Mouse (Mus musculus) heart, embryonic 14.5 days (tissue): ENCODE data around the gene Ksr1. TPM values are rescaled to one million over a fixed set of nuclear protein-coding genes. Genes with fewer than 3 reads are reported as not detected.
A peak's percentile ranks its signal among the peaks of the same experiment; 100 is the strongest.

Source experiments
- ATAC-seq: fragments of 200-750 bp; cut with Nextera tagmentation; 2 replicates; pipeline ENCODE4 v1.8.0; 2017; ENCODE audit warnings: low read depth, moderate TSS enrichment; ENCODE audit not compliant: insufficient number of reproducible peaks, insufficient read depth, low FRiP score
- H3K27ac ChIP-seq, 2 experiments: fragments of 200-500 bp in 1 of 2; fragments of 300-500 bp in 1 of 2; sonication (generic) in 1 of 2; replicated peaks in 1 of 2; 2 replicates each; pipeline ENCODE4 v1.5.1; 2012 to 2014; ENCODE audit warnings: low read depth in 2 of 2, low read length in 2 of 2, control low read depth in 1 of 2, mild to moderate bottlenecking in 1 of 2, mixed read lengths in 1 of 2; ENCODE audit not compliant: control insufficient read depth in 1 of 2, insufficient read depth in 1 of 2
- H3K27me3 ChIP-seq: fragments of 300-500 bp; sonication (generic); 2 replicates; pipeline ENCODE4 v1.6.1; 2014; ENCODE audit warnings: mild to moderate bottlenecking, low read length, control low read depth; ENCODE audit not compliant: control insufficient read depth, insufficient read depth
- H3K36me3 ChIP-seq: fragments of 300-500 bp; sonication (generic); 2 replicates; pipeline ENCODE4 v1.6.1; 2014; ENCODE audit warnings: mild to moderate bottlenecking, control low read depth, low read length, mixed read lengths; ENCODE audit not compliant: control insufficient read depth, insufficient read depth
- H3K4me1 ChIP-seq, 2 experiments: fragments of 200-500 bp in 1 of 2; fragments of 300-500 bp in 1 of 2; sonication (generic) in 1 of 2; 2 replicates each; pipeline ENCODE4 v1.6.1; 2012 to 2014; ENCODE audit warnings: low read length in 2 of 2, control low read depth in 1 of 2, mixed read lengths in 1 of 2; ENCODE audit not compliant: control insufficient read depth in 2 of 2, insufficient read depth in 2 of 2
- H3K4me2 ChIP-seq: fragments of 300-500 bp; sonication (generic); 2 replicates; pipeline ENCODE4 v1.6.1; 2014; ENCODE audit warnings: mild to moderate bottlenecking, low read length
- H3K4me3 ChIP-seq, 2 experiments: fragments of 200-500 bp in 1 of 2; fragments of 300-500 bp in 1 of 2; sonication (generic) in 1 of 2; 2 replicates each; pipeline ENCODE4 v1.5.1; 2012 to 2014; ENCODE audit warnings: low read length in 2 of 2, mild to moderate bottlenecking in 2 of 2, control low read depth in 1 of 2, low read depth in 1 of 2, moderate library complexity in 1 of 2; ENCODE audit not compliant: control insufficient read depth in 1 of 2, insufficient read depth in 1 of 2
- H3K9ac ChIP-seq: fragments of 300-500 bp; sonication (generic); 2 replicates; pipeline ENCODE4 v1.6.1; 2014; ENCODE audit warnings: mild to moderate bottlenecking, low read length
- H3K9me3 ChIP-seq: fragments of 300-500 bp; sonication (generic); 2 replicates; pipeline ENCODE4 v1.6.1; 2016; ENCODE audit warnings: low read length, control low read depth; ENCODE audit not compliant: control insufficient read depth
- WGBS: fragments of 180-500 bp; shearing (Covaris S2); extraction: QIAGEN DNeasy Blood & Tissue Kit; methylation state at CpG from one replicate; pipeline ENCODE4 v1.1.7; 2014; 5-methylcytosine and 5-hydroxymethylcytosine counted together
- polyA plus RNA-seq: library from polyadenylated mRNA; unstranded; fragments of >200 nt; fragmentation: Nextera tagmentation; extraction: Ambion mirVana; gene quantifications from 2 replicates; pipeline ENCODE4 v1.2.1, GENCODE M21; 2014

Gene Ksr1
- polyA plus RNA-seq, 1 experiment from 2014 or later, result 5.8 TPM

DNA sequence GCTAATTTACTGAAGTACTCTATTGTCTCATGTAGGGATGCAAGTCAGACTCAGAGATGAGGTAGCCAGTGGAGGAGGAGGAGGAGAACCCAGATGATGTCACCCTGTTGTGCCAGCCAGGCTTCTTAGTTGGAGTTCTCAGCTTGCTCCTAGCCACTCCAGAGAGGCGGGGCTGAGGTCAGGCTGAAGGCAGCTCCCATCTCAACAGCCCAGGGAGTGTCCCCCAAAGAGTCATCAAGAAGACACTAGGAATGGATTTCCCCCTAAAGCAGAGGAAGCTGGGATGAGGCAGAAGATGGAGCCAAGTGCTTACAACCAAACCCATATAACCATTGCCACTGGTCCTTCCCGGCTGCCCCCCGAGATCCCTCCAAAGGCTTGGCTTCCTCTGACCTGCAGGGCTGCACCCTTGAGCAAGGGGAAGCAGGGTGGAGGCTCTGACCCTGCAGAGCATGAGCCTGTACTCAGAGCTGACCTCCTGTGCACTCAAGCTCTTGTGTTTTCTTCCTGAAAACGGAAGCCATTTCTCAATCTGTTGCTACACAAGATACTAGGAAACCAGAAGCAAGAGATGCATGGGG is 58.4 kb downstream of the Ksr1 start:
- no peak overlapping the region for H3K4me2 ChIP-seq
- H3K36me3 ChIP-seq, result no peaks in the 10 kb centered on the region
- H3K4me1 ChIP-seq, result peaks cover 45 to 56% of the 10 kb centered on the region in 2 experiments
- no peaks in the 10 kb centered on the region for H3K27me3 ChIP-seq
- no peak overlapping the region for H3K9ac ChIP-seq
- no peak for ATAC-seq
- 84% methylated on average over 4 of the region's 4 CpGs for WGBS
- no peak overlapping the region for H3K27ac ChIP-seq
- H3K4me3 ChIP-seq, result no peak overlapping the region
- no peaks in the 10 kb centered on the region for H3K9me3 ChIP-seq

GRCm38 (mm10) chr11:79086787-79087186 is 59.4 kb downstream of the Ksr1 start:
- 91% methylated on average over 12 of the region's 12 CpGs for WGBS
- Histone ChIP-seq H3K27me3 (no peaks in the 10 kb centered on the region), H3K36me3 (no peaks in the 10 kb centered on the region), H3K4me3 (no peak overlapping the region), H3K9me3 (no peaks in the 10 kb centered on the region), H3K27ac (no peak overlapping the region), H3K9ac (no peak overlapping the region), H3K4me2 (no peak overlapping the region), H3K4me1 (peaks cover 49 to 59% of the 10 kb centered on the region in 2 experiments)
- ATAC-seq, result no peak

DNA sequence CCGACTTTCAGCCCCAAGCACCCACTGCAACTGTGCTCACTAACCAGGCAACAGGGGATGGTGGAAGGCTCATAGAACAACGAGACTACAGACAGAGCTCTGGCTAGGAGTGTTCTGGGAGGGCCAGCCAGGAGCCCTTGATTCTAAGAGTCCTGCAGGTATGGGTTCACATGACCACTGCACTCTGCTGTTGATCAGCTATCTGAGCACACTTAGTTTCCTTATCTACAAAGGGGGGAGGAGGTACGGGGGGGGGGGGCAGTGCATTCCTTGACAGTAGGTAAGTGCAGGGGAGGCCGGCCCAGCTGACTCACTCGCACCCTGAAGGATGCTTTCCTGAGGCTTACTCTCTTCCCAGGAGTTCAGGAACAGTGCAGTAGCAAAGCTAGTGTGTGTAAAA is 61.1 kb downstream of the Ksr1 start:
- no peak for ATAC-seq
- Histone ChIP-seq H3K9ac (no peak overlapping the region), H3K4me3 (no peak overlapping the region), H3K9me3 (no peaks in the 10 kb centered on the region), H3K4me1 (peaks cover 66 to 76% of the 10 kb centered on the region in 2 experiments), H3K27me3 (no peaks in the 10 kb centered on the region), H3K4me2 (no peak overlapping the region), H3K36me3 (no peaks in the 10 kb centered on the region), H3K27ac (peak overlapping the region; percentile 26 to 30; a peak in 2 of 4 replicates)
- 19% methylated on average over 5 of the region's 5 CpGs for WGBS

DNA sequence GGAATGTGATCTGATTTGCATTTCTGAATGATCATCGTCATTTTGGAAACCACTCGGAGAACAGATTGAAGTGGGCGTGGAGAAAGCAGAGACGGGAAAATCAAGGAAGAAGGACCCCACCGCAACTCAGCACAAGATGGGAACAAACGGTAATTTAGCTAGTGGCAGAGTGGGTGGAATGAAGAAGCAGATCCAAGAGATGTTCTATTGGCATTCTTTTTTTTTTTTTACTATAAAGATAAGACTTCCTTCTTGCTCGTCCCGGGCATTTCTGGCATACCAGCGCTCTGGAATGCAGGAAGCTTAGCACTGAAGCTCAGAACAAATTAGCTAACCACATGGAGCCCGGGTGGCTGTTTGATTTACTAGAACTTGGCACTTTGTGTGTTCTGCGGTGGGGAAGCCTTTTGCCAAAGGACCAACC is 63.2 kb downstream of the Ksr1 start:
- Histone ChIP-seq H3K4me1 (peaks cover 56 to 75% of the 10 kb centered on the region in 2 experiments), H3K9ac (peak overlapping the region; percentile 54), H3K4me2 (peak overlapping the region; percentile 28), H3K9me3 (no peaks in the 10 kb centered on the region), H3K36me3 (no peaks in the 10 kb centered on the region), H3K27ac (peak overlapping the region; percentile 63 to 78), H3K27me3 (no peaks in the 10 kb centered on the region), H3K4me3 (no peak overlapping the region)
- 24% methylated on average over 11 of the region's 11 CpGs for WGBS
- ATAC-seq, result no peak

GRCm38 (mm10) chr11:79080965-79081891 is 65.0 kb downstream of the Ksr1 start:
- Histone ChIP-seq H3K27ac (0 out of 4 replicates have a peak overlapping the region, but pooled peaks of 1 of the 2 experiments have one; percentile 64), H3K9ac (no peak overlapping the region), H3K4me3 (no peak overlapping the region), H3K27me3 (no peaks in the 10 kb centered on the region), H3K36me3 (no peaks in the 10 kb centered on the region), H3K9me3 (no peaks in the 10 kb centered on the region), H3K4me2 (no peak overlapping the region), H3K4me1 (peaks cover 54 to 74% of the 10 kb centered on the region in 2 experiments)
- no peak for ATAC-seq
- WGBS, result 63% methylated on average over 16 of the region's 16 CpGs

- WGBS, result 39% methylated on average over 6 of the region's 6 CpGs
- Histone ChIP-seq H3K4me1 (peaks cover 52 to 69% of the 10 kb centered on the region in 2 experiments), H3K4me3 (no peak overlapping the region), H3K27me3 (no peaks in the 10 kb centered on the region), H3K4me2 (no peak overlapping the region), H3K27ac (peak overlapping the region; percentile 6 to 64; a peak in 3 of 4 replicates), H3K36me3 (no peaks in the 10 kb centered on the region), H3K9me3 (no peaks in the 10 kb centered on the region), H3K9ac (no peak overlapping the region)
- 0 out of 2 replicates have a peak, but pooled peaks have one; percentile 42 for ATAC-seq
Observed at GRCm38 (mm10) chr11:79080081-79080480, 66.1 kb downstream of the Ksr1 start.

- H3K4me1 ChIP-seq, result peaks cover 27 to 58% of the 10 kb centered on the region in 2 experiments
- H3K27ac ChIP-seq, result 0 out of 4 replicates have a peak overlapping the region, but pooled peaks of 1 of the 2 experiments have one; percentile 2
- H3K9ac ChIP-seq, result no peak overlapping the region
- H3K4me3 ChIP-seq, result no peak overlapping the region
- no peaks in the 10 kb centered on the region for H3K27me3 ChIP-seq
- H3K9me3 ChIP-seq, result no peaks in the 10 kb centered on the region
- H3K36me3 ChIP-seq, result peaks cover 15% of the 10 kb centered on the region
- ATAC-seq, result no peak
- H3K4me2 ChIP-seq, result no peak overlapping the region
- WGBS, result 66% methylated on average over 12 of the region's 12 CpGs
Observed at GRCm38 (mm10) chr11:79076484-79076883, 69.7 kb downstream of the Ksr1 start.
